Mouse (Mus musculus) C2C12 (cell line): ENCODE measurements around the gene Pbx1.

ENCODE experiments used
- CEBPB ChIP-seq: IDR thresholded peaks from one replicate; pipeline ENCODE4 v1.6.1; 2011; ENCODE audit warnings: low read depth, mild to moderate bottlenecking, control low read depth, moderate library complexity
- CTCF ChIP-seq: IDR thresholded peaks from one replicate; pipeline ENCODE4 v1.5.1; 2011; ENCODE audit not compliant: control insufficient read depth, insufficient read depth, insufficient read length
- MAX ChIP-seq: IDR thresholded peaks from one replicate; pipeline ENCODE4 v1.6.1; 2011; ENCODE audit warnings: mild to moderate bottlenecking, control low read depth
- MYOD1 ChIP-seq: IDR thresholded peaks from one replicate; pipeline ENCODE4 v1.6.1; 2011; ENCODE audit warnings: low read depth; ENCODE audit not compliant: control insufficient read depth, insufficient read length
- MYOG ChIP-seq: IDR thresholded peaks from one replicate; pipeline ENCODE4 v1.6.1; 2011; ENCODE audit not compliant: control insufficient read depth, insufficient read length; ENCODE audit errors: extremely low read depth
- USF1 ChIP-seq: IDR thresholded peaks from one replicate; pipeline ENCODE4 v1.6.1; 2011; ENCODE audit warnings: low read depth, mild to moderate bottlenecking, control low read depth, moderate library complexity

GRCm38 (mm10) chr1:168342269-168342668, 89.8 kb downstream of the Pbx1 start:
- TF ChIP-seq CTCF (no peak), MAX (no peak), USF1 (no peak), CEBPB (no peak), MYOG (no peak), MYOD1 (no peak)
